Mouse (Mus musculus): Measurements from ENCODE around the gene Arntl. TPM values are rescaled to one million over a fixed set of nuclear protein-coding genes. Genes with fewer than 3 reads are reported as not detected.

Gene Arntl
- polyA plus RNA-seq, 1 experiment from 2014 or later = 16.7 TPM

- ATAC-seq (replicated peaks) = no peak
- no peak overlapping the region for H3K4me2 ChIP-seq
- no peaks in the 10 kb centered on the region for H3K9me3 ChIP-seq
- no peaks in the 10 kb centered on the region for H3K4me1 ChIP-seq
- no peak overlapping the region for H3K4me3 ChIP-seq
- H3K27ac ChIP-seq = no peak overlapping the region
- H3K36me3 ChIP-seq (replicated peaks) = no peaks in the 10 kb centered on the region
- H3K9ac ChIP-seq = no peak overlapping the region
- no peaks in the 10 kb centered on the region for H3K27me3 ChIP-seq (replicated peaks)
- 54% methylated on average over 9 of the region's 9 CpGs for WGBS
Observed at GRCm38 (mm10) chr7:113188566-113188965, 18.7 kb upstream of the Arntl start.

GRCm38 (mm10) chr7:113191787-113192186 is 15.5 kb upstream of the Arntl start:
- Histone ChIP-seq H3K4me3 (no peak overlapping the region), H3K9me3 (no peaks in the 10 kb centered on the region), H3K27me3 (replicated peaks) (no peaks in the 10 kb centered on the region), H3K4me1 (no peaks in the 10 kb centered on the region), H3K4me2 (no peak overlapping the region), H3K36me3 (replicated peaks) (no peaks in the 10 kb centered on the region), H3K27ac (no peak overlapping the region), H3K9ac (no peak overlapping the region)
- WGBS = 78% methylated on average over 1 of the region's 1 CpGs
- ATAC-seq (replicated peaks) = no peak

GRCm38 (mm10) chr7:113192714-113193365 is 14.4 kb upstream of the Arntl start:
- Histone ChIP-seq H3K9me3 (no peaks in the 10 kb centered on the region), H3K4me3 (no peak overlapping the region), H3K27me3 (replicated peaks) (no peaks in the 10 kb centered on the region), H3K9ac (no peak overlapping the region), H3K4me2 (no peak overlapping the region), H3K27ac (no peak overlapping the region), H3K4me1 (0 out of 2 replicates have a peak, but pooled peaks cover 3% of the 10 kb centered on the region), H3K36me3 (replicated peaks) (no peaks in the 10 kb centered on the region)
- no peak for ATAC-seq (replicated peaks)
- 69% methylated on average over 8 of the region's 8 CpGs for WGBS

- 0 out of 2 replicates have a peak, but pooled peaks cover 3% of the 10 kb centered on the region for H3K4me1 ChIP-seq
- no peak overlapping the region for H3K4me2 ChIP-seq
- H3K27me3 ChIP-seq (replicated peaks) = no peaks in the 10 kb centered on the region
- H3K36me3 ChIP-seq (replicated peaks) = no peaks in the 10 kb centered on the region
- no peak overlapping the region for H3K27ac ChIP-seq
- no peak overlapping the region for H3K4me3 ChIP-seq
- ATAC-seq (replicated peaks) = no peak
- H3K9me3 ChIP-seq = no peaks in the 10 kb centered on the region
- no peak overlapping the region for H3K9ac ChIP-seq
Observed at GRCm38 (mm10) chr7:113193872-113194271, 13.4 kb upstream of the Arntl start.

- no peak overlapping the region for H3K9ac ChIP-seq
- H3K9me3 ChIP-seq = no peaks in the 10 kb centered on the region
- no peak overlapping the region for H3K27ac ChIP-seq
- no peak for ATAC-seq (replicated peaks)
- 62% methylated on average over 2 of the region's 2 CpGs for WGBS
- 0 out of 2 replicates have a peak, but pooled peaks cover 3% of the 10 kb centered on the region for H3K4me1 ChIP-seq
- H3K36me3 ChIP-seq (replicated peaks) = no peaks in the 10 kb centered on the region
- H3K4me3 ChIP-seq = no peak overlapping the region
- no peak overlapping the region for H3K4me2 ChIP-seq
- no peaks in the 10 kb centered on the region for H3K27me3 ChIP-seq (replicated peaks)
Observed at GRCm38 (mm10) chr7:113195271-113195670, 12.0 kb upstream of the Arntl start.

GRCm38 (mm10) chr7:113196171-113196570 is 11.1 kb upstream of the Arntl start:
- Histone ChIP-seq H3K27me3 (replicated peaks) (no peaks in the 10 kb centered on the region), H3K36me3 (replicated peaks) (no peaks in the 10 kb centered on the region), H3K27ac (no peak overlapping the region), H3K4me2 (no peak overlapping the region), H3K4me1 (0 out of 2 replicates have a peak, but pooled peaks cover 3% of the 10 kb centered on the region), H3K9ac (no peak overlapping the region), H3K4me3 (no peak overlapping the region), H3K9me3 (no peaks in the 10 kb centered on the region)
- WGBS = 86% methylated on average over 3 of the region's 3 CpGs
- no peak for ATAC-seq (replicated peaks)

- WGBS = 56% methylated on average over 10 of the region's 10 CpGs
- H3K4me2 ChIP-seq = no peak overlapping the region
- ATAC-seq (replicated peaks) = no peak
Observed at GRCm38 (mm10) chr7:113197161-113197775, 10.0 kb upstream of the Arntl start.

GRCm38 (mm10) chr7:113201584-113201983 is 5.7 kb upstream of the Arntl start:
- Histone ChIP-seq H3K4me2 (no peak overlapping the region), H3K9ac (no peak overlapping the region), H3K27me3 (replicated peaks) (peaks cover 21% of the 10 kb centered on the region; the same call in 1 of the 2 replicates), H3K27ac (no peak overlapping the region), H3K4me3 (no peak overlapping the region), H3K4me1 (peaks cover 8% of the 10 kb centered on the region; the same call in 1 of the 2 replicates), H3K36me3 (replicated peaks) (no peaks in the 10 kb centered on the region), H3K9me3 (no peaks in the 10 kb centered on the region)
- WGBS = 54% methylated on average over 3 of the region's 3 CpGs
- no peak for ATAC-seq (replicated peaks)

More at GRCm38 (mm10) chr7:113197161-113197775, 10.0 kb upstream of the Arntl start:
- no peaks in the 10 kb centered on the region for H3K36me3 ChIP-seq (replicated peaks)
- no peak overlapping the region for H3K9ac ChIP-seq
- H3K9me3 ChIP-seq = no peaks in the 10 kb centered on the region
- no peak overlapping the region for H3K4me3 ChIP-seq
- H3K4me1 ChIP-seq = 0 out of 2 replicates have a peak, but pooled peaks cover 3% of the 10 kb centered on the region
- no peaks in the 10 kb centered on the region for H3K27me3 ChIP-seq (replicated peaks)
- no peak overlapping the region for H3K27ac ChIP-seq

GRCm38 (mm10) chr7:113207471-113208387 is 464 bp downstream of the Arntl start:
- under 1% methylated on average over 74 of the region's 98 CpGs for WGBS
- peaks cover 32% of the 10 kb centered on the region for H3K4me1 ChIP-seq
- peak overlapping the region; percentile 81 for H3K9ac ChIP-seq
- H3K9me3 ChIP-seq = no peaks in the 10 kb centered on the region
- no peaks in the 10 kb centered on the region for H3K36me3 ChIP-seq (replicated peaks)
- peaks cover 44% of the 10 kb centered on the region for H3K27me3 ChIP-seq (replicated peaks)
- peak; percentile 78 for ATAC-seq (replicated peaks)
- H3K27ac ChIP-seq = peak overlapping the region; percentile 92
- H3K4me3 ChIP-seq = peak overlapping the region; percentile 90
- peak overlapping the region; percentile 85 for H3K4me2 ChIP-seq

- peaks cover 44% of the 10 kb centered on the region for H3K27me3 ChIP-seq (replicated peaks)
- no peaks in the 10 kb centered on the region for H3K36me3 ChIP-seq (replicated peaks)
- H3K9me3 ChIP-seq = no peaks in the 10 kb centered on the region
Observed at GRCm38 (mm10) chr7:113208388-113208753, 1.1 kb downstream of the Arntl start.

GRCm38 (mm10) chr7:113210441-113210840 is 3.2 kb downstream of the Arntl start:
- 29% methylated on average over 4 of the region's 4 CpGs for WGBS
- H3K4me2 ChIP-seq = peak overlapping the region; percentile 85
- no peaks in the 10 kb centered on the region for H3K36me3 ChIP-seq (replicated peaks)
- H3K4me3 ChIP-seq = no peak overlapping the region
- no peak overlapping the region for H3K27ac ChIP-seq
- no peak for ATAC-seq (replicated peaks)
- peaks cover 34% of the 10 kb centered on the region for H3K4me1 ChIP-seq
- no peaks in the 10 kb centered on the region for H3K9me3 ChIP-seq
- no peak overlapping the region for H3K9ac ChIP-seq
- peaks cover 34% of the 10 kb centered on the region for H3K27me3 ChIP-seq (replicated peaks)

More at GRCm38 (mm10) chr7:113208388-113208753, 1.1 kb downstream of the Arntl start:
- Histone ChIP-seq H3K4me3 (peak overlapping the region; percentile 90), H3K27ac (peak overlapping the region; percentile 92; the same call in 1 of the 2 replicates), H3K9ac (peak overlapping the region; percentile 81), H3K4me2 (peak overlapping the region; percentile 85), H3K4me1 (peaks cover 32% of the 10 kb centered on the region)
- 3% methylated on average over 19 of the region's 19 CpGs for WGBS
- no peak for ATAC-seq (replicated peaks)

All from midbrain, embryonic 15.5 days (tissue).